Mouse (Mus musculus) ovary, postnatal 36 days (tissue): ENCODE results near the gene Tmc6.
"Not testable (repeated sequence)": the region's sequence is repeated elsewhere in the genome, so short reads cannot be mapped to it uniquely, and the experiment has no call there.

ENCODE experiments used
- DNase-seq: peaks from one replicate; pipeline ENCODE4 v3.0.0; 2022; ENCODE audit warnings: low spot score, mixed read lengths

Tmc6 gene

GRCm38 (mm10) chr11:117781993-117782704 lies at the start of gene Tmc6, which contains the start of gene Tmc8:
Tmc6 (minus strand) TSS chr11:117782198.
Tmc8 (plus strand) TSS chr11:117782076.
- DNase-seq = no peak

GRCm38 (mm10) chr11:117830401-117830800 lies 48.4 kb upstream of the Tmc6 start:
- no peak for DNase-seq

- no peak for DNase-seq
These were observed 47.7 kb upstream of the Tmc6 start for GRCm38 (mm10) chr11:117829671-117830215.

- DNase-seq = peak; percentile 41
These were observed 47.0 kb upstream of the Tmc6 start for GRCm38 (mm10) chr11:117828888-117829604.

- peak; percentile 40 for DNase-seq
These were observed 46.3 kb upstream of the Tmc6 start for GRCm38 (mm10) chr11:117828149-117828887.

- no peak for DNase-seq
These were observed 45.4 kb upstream of the Tmc6 start for GRCm38 (mm10) chr11:117827386-117827785.

GRCm38 (mm10) chr11:117826916-117827315 lies 44.9 kb upstream of the Tmc6 start:
- no peak for DNase-seq

GRCm38 (mm10) chr11:117826164-117826563 lies 44.2 kb upstream of the Tmc6 start:
- no peak for DNase-seq

- DNase-seq = peak; percentile 66
These were observed 43.5 kb upstream of the Tmc6 start, which contains the start of the genes Afmid and Tk1 for GRCm38 (mm10) chr11:117825333-117826101. Afmid (plus strand) TSS chr11:117825924. Tk1 (minus strand) TSS chr11:117826092.

GRCm38 (mm10) chr11:117824060-117824969 lies 42.3 kb upstream of the Tmc6 start:
- DNase-seq = peak; percentile 78

- DNase-seq = no peak
These were observed 41.4 kb upstream of the Tmc6 start for GRCm38 (mm10) chr11:117823411-117823810.

- DNase-seq = no peak
These were observed 40.8 kb upstream of the Tmc6 start for GRCm38 (mm10) chr11:117822728-117823241.

- DNase-seq = no peak
These were observed 39.9 kb upstream of the Tmc6 start for GRCm38 (mm10) chr11:117821868-117822267.

- no peak for DNase-seq
These were observed 38.2 kb upstream of the Tmc6 start for GRCm38 (mm10) chr11:117820173-117820572.

- no peak for DNase-seq
These were observed 37.1 kb upstream of the Tmc6 start for GRCm38 (mm10) chr11:117819095-117819494.

GRCm38 (mm10) chr11:117816389-117816996 lies 34.5 kb upstream of the Tmc6 start:
- DNase-seq = no peak

GRCm38 (mm10) chr11:117815850-117816249 lies 33.9 kb upstream of the Tmc6 start:
- DNase-seq = not testable (repeated sequence)

- DNase-seq = no peak
These were observed 32.8 kb upstream of the Tmc6 start for GRCm38 (mm10) chr11:117814704-117815366.

- no peak for DNase-seq
These were observed 31.9 kb upstream of the Tmc6 start for GRCm38 (mm10) chr11:117813867-117814266.
